Mouse (Mus musculus) intestine, postnatal 0 days (tissue): ENCODE results near the gene St3gal3. TPM values are rescaled to one million over a fixed set of nuclear protein-coding genes. Genes with fewer than 3 reads are reported as not detected.

Experiments used
- ATAC-seq: fragments of 200-750 bp; cut with Nextera tagmentation; 2 replicates; pipeline ENCODE4 v1.8.0; 2017; ENCODE audit warnings: mild to moderate bottlenecking, moderate TSS enrichment, moderate library complexity
- H3K27ac ChIP-seq: fragments of 300-500 bp; sonication (generic); 2 replicates; pipeline ENCODE4 v1.5.1; 2014; ENCODE audit warnings: mild to moderate bottlenecking, low read depth, low read length, moderate library complexity
- H3K27me3 ChIP-seq: fragments of 300-500 bp; sonication (generic); replicated peaks from 2 replicates; pipeline ENCODE4 v1.6.1; 2014; ENCODE audit warnings: low read length, mixed read lengths; ENCODE audit not compliant: control insufficient read depth, insufficient read depth
- H3K36me3 ChIP-seq: fragments of 300-500 bp; sonication (generic); 2 replicates; pipeline ENCODE4 v1.6.1; 2014; ENCODE audit warnings: mild to moderate bottlenecking, moderate library complexity; ENCODE audit not compliant: control insufficient read depth, insufficient read depth
- H3K4me1 ChIP-seq: fragments of 300-500 bp; sonication (generic); replicated peaks from 2 replicates; pipeline ENCODE4 v1.6.1; 2014; ENCODE audit warnings: antibody characterized with exemption, low read length, mixed read lengths; ENCODE audit not compliant: control insufficient read depth, insufficient read depth
- H3K4me2 ChIP-seq: fragments of 300-500 bp; sonication (generic); replicated peaks from 2 replicates; pipeline ENCODE4 v1.6.1; 2014; ENCODE audit warnings: low read depth, mild to moderate bottlenecking, moderate library complexity
- H3K4me3 ChIP-seq: fragments of 300-500 bp; sonication (generic); 2 replicates; pipeline ENCODE4 v1.5.1; 2014; ENCODE audit warnings: low read depth, low read length
- H3K9ac ChIP-seq: fragments of 300-500 bp; sonication (generic); 2 replicates; pipeline ENCODE4 v1.6.1; 2014; ENCODE audit warnings: mild to moderate bottlenecking, low read depth, low read length
- H3K9me3 ChIP-seq: fragments of 300-500 bp; sonication (generic); 2 replicates; pipeline ENCODE4 v1.6.1; 2016; ENCODE audit warnings: mixed run types; ENCODE audit not compliant: control insufficient read depth
- CTCF ChIP-seq: sonication (generic); IDR thresholded peaks from 2 replicates; pipeline ENCODE4 v1.5.1; 2016; ENCODE audit warnings: low read depth, mild to moderate bottlenecking, control low read depth, antibody characterized with exemption, moderate library complexity
- WGBS: fragments of 180-500 bp; shearing (Covaris S2); extraction: QIAGEN DNeasy Blood & Tissue Kit; methylation state at CpG from one replicate; pipeline ENCODE4 v1.1.7; 2014; 5-methylcytosine and 5-hydroxymethylcytosine counted together
- polyA plus RNA-seq: library from polyadenylated mRNA; unstranded; fragments of >200 nt; fragmentation: Nextera tagmentation; extraction: Ambion mirVana; gene quantifications from 2 replicates; pipeline ENCODE4 v1.2.1, GENCODE M21; 2015

Gene St3gal3
- polyA plus RNA-seq, 1 experiment from 2014 or later = 15.6 TPM

DNA sequence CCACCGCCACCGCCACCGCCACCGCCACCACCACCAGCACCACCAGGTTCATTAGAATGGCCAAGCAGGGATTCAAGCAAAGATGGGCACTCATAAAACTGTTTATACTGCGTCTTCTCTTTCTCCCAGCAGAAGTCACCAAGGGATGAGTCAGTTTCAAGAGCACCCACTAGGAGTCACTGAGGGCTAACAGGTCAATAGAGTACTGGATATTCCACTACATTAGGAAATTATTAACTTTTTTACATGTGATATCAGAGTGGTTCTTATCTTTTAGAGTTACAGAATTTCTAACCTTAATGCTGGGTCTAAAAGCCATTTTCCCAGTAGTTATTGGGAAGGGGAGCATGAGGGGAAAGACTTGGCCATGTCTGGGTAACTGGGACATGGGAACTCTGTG is 197.8 kb downstream of the St3gal3 start:
- Histone ChIP-seq H3K36me3 (peaks cover 49% of the 10 kb centered on the region), H3K27me3 (no peaks in the 10 kb centered on the region), H3K4me2 (no peak overlapping the region), H3K27ac (no peak overlapping the region), H3K9ac (no peak overlapping the region), H3K4me1 (no peaks in the 10 kb centered on the region), H3K9me3 (no peaks in the 10 kb centered on the region), H3K4me3 (no peak overlapping the region)
- 85% methylated on average over 5 of the region's 5 CpGs for WGBS
- peak; percentile 63; the same call in 1 of the 2 replicates for ATAC-seq
- peak; percentile 65 for TF ChIP-seq CTCF

DNA sequence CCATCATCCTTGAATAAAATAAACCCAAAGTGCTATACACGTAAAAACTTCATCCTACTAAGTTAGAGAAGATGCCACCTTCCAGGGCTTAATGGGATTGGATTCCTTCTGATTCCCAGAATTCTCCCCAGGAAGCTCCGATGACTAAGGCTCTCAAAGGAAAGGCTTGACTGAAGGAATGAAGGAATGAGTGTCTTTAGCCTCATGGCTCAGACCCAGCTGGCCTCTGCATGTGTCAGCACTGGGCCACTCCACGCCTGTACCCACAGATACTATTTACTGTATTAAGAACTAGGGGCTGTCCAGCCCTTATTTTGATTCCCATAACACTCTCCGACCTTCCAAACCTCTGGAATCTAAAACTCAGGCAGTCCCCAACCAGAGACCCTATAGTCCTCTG is 200.6 kb downstream of the St3gal3 start:
- no peak for TF ChIP-seq CTCF
- WGBS = 87% methylated on average over 4 of the region's 4 CpGs

DNA sequence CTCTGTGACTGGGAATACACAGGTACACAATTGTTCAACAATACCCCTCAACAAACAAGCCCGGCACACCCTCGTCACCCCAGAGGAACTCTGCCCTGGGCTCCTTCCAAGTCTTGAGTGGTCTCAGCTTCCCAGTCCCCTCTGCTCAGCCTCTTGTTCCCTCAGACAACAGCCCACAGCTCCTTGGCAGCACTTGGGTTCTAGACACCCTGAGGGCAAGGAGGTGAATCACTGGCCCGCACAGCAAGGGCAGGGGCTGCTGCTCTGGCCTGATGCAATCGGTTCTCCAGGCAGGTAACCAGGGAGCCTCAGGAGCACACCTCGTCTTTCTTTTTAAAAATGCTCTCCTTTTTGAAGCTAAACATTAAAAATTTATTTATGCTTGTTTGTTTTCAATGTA is 201.5 kb downstream of the St3gal3 start:
- no peak overlapping the region for H3K9ac ChIP-seq
- H3K9me3 ChIP-seq = no peaks in the 10 kb centered on the region
- no peak overlapping the region for H3K4me2 ChIP-seq
- TF ChIP-seq CTCF = no peak
- peaks cover 19% of the 10 kb centered on the region for H3K36me3 ChIP-seq
- peaks cover 3% of the 10 kb centered on the region for H3K27me3 ChIP-seq
- no peaks in the 10 kb centered on the region for H3K4me1 ChIP-seq
- H3K4me3 ChIP-seq = no peak overlapping the region
- no peak overlapping the region for H3K27ac ChIP-seq
- ATAC-seq = no peak
- WGBS = 87% methylated on average over 5 of the region's 5 CpGs

More for the DNA sequence above, 200.6 kb downstream of the St3gal3 start:
- H3K9me3 ChIP-seq = no peaks in the 10 kb centered on the region
- no peaks in the 10 kb centered on the region for H3K4me1 ChIP-seq
- peaks cover 22% of the 10 kb centered on the region for H3K36me3 ChIP-seq
- H3K4me2 ChIP-seq = no peak overlapping the region
- no peak overlapping the region for H3K4me3 ChIP-seq
- no peak for ATAC-seq
- no peak overlapping the region for H3K9ac ChIP-seq
- no peak overlapping the region for H3K27ac ChIP-seq
- H3K27me3 ChIP-seq = no peaks in the 10 kb centered on the region

GRCm38 (mm10) chr4:117929391-117929881 is 205.3 kb downstream of the St3gal3 start, which contains the start of gene Artn:
TSS of gene Artn (minus strand) at chr4:117929763.
- H3K4me3 ChIP-seq = peak within 1 kb of the TSS; percentile 32
- ATAC-seq = peak; percentile 36; the same call in 1 of the 2 replicates
- under 1% methylated on average over 30 of the region's 33 CpGs for WGBS
- H3K4me1 ChIP-seq = no peaks in the 10 kb centered on the region
- H3K27ac ChIP-seq = no peak within 1 kb of the TSS
- peaks cover 14% of the 10 kb centered on the region for H3K36me3 ChIP-seq
- 0 out of 2 replicates have a peak within 1 kb of the TSS, but pooled peaks have one; percentile 37 for H3K9ac ChIP-seq
- H3K4me2 ChIP-seq = peak within 1 kb of the TSS; percentile 81
- peaks cover 37% of the 10 kb centered on the region for H3K27me3 ChIP-seq
- no peaks in the 10 kb centered on the region for H3K9me3 ChIP-seq
- no peak for TF ChIP-seq CTCF

DNA sequence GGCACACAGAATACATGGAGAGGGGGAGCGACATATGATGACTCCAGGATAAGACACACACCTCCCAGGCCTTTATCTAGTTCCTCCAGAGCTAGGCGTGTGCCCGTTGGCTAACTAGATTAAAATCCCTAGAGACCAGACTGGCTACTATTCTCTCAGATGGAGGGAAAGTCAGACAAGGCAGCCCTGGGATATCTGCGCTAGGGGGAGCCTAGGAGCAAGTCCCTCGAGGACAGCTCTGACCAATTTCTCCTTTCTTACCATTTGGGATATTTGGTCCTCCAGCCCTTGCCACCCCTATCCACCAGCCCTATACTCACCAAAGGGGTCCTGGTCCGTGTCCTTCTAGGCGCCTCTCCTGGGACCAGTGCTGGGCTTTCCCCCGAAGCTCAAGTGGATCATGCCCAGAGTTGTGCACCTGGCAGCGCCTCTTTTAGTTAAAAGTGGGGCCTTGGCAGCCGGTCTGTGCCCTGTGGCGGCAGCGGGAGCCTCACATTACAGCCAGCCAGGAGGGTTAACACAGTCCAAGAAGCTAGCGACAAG is 205.9 kb downstream of the St3gal3 start:
- TF ChIP-seq CTCF = peak; percentile 74
- Histone ChIP-seq H3K4me1 (no peaks in the 10 kb centered on the region), H3K4me3 (peak overlapping the region; percentile 32), H3K27ac (no peak overlapping the region), H3K9ac (no peak overlapping the region), H3K27me3 (peaks cover 37% of the 10 kb centered on the region), H3K9me3 (no peaks in the 10 kb centered on the region), H3K36me3 (peaks cover 14% of the 10 kb centered on the region), H3K4me2 (peak overlapping the region; percentile 81)
- ATAC-seq = peak; percentile 12; the same call in 1 of the 2 replicates
- WGBS = 4% methylated on average over 13 of the region's 13 CpGs

DNA sequence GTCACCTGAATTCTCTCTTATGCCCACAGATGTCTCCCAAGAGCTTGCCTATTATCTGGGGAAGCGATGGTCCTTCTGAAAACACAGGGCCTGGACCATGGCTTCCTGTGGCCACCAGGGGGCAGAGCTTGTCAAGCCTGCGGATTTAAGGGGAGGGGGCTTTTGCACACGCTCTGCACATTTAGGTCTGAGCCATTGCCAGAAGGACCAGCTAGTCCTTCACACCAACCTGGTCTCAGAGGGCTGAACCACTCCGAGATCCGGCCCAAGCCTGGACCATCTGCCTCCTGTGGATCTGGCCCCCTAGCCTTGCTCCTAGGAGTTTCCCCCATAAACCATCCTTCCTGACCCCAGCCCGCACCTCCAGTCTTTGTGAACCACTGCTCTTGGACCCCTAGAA is 206.5 kb downstream of the St3gal3 start:
- no peak overlapping the region for H3K27ac ChIP-seq
- ATAC-seq = no peak
- peaks cover 37% of the 10 kb centered on the region for H3K27me3 ChIP-seq
- H3K36me3 ChIP-seq = peaks cover 14% of the 10 kb centered on the region
- peak overlapping the region; percentile 81; the same call in 1 of the 2 replicates for H3K4me2 ChIP-seq
- H3K9me3 ChIP-seq = no peaks in the 10 kb centered on the region
- peak; percentile 90 for TF ChIP-seq CTCF
- WGBS = 34% methylated on average over 6 of the region's 6 CpGs
- H3K9ac ChIP-seq = no peak overlapping the region
- H3K4me1 ChIP-seq = no peaks in the 10 kb centered on the region
- H3K4me3 ChIP-seq = no peak overlapping the region
